Mouse (Mus musculus) lung, embryonic 14.5 days (tissue): ENCODE data around the gene Timd2. TPM values are rescaled to one million over a fixed set of nuclear protein-coding genes. Genes with fewer than 3 reads are reported as not detected.
"Not testable (repeated sequence)": the region's sequence is repeated elsewhere in the genome, so short reads cannot be mapped to it uniquely, and the experiment has no call there.

Experiments used
- ATAC-seq: fragments of 200-750 bp; cut with Nextera tagmentation; 2 replicates; pipeline ENCODE4 v1.8.0; 2017; ENCODE audit warnings: mild to moderate bottlenecking, moderate TSS enrichment, moderate library complexity; ENCODE audit not compliant: insufficient read depth
- DNase-seq: peaks from one replicate; pipeline ENCODE4 v3.0.0-alpha.2; 2015
- H3K27ac ChIP-seq: fragments of 300-500 bp; sonication (generic); 2 replicates; pipeline ENCODE4 v1.5.1; 2014; ENCODE audit warnings: low read depth, mild to moderate bottlenecking, moderate library complexity
- H3K27me3 ChIP-seq: fragments of 300-500 bp; sonication (generic); 2 replicates; pipeline ENCODE4 v1.6.1; 2014; ENCODE audit warnings: low read length, control low read depth; ENCODE audit not compliant: insufficient read depth
- H3K36me3 ChIP-seq: fragments of 300-500 bp; sonication (generic); 2 replicates; pipeline ENCODE4 v1.6.1; 2014; ENCODE audit warnings: control low read depth; ENCODE audit not compliant: insufficient read depth
- H3K4me1 ChIP-seq: fragments of 300-500 bp; sonication (generic); 2 replicates; pipeline ENCODE4 v1.6.1; 2014; ENCODE audit warnings: antibody characterized with exemption, control low read depth; ENCODE audit not compliant: insufficient read depth
- H3K4me2 ChIP-seq: fragments of 300-500 bp; sonication (generic); 2 replicates; pipeline ENCODE4 v1.6.1; 2014; ENCODE audit warnings: mild to moderate bottlenecking
- H3K4me3 ChIP-seq: fragments of 300-500 bp; sonication (generic); 2 replicates; pipeline ENCODE4 v1.5.1; 2014; ENCODE audit warnings: low read depth, low read length
- H3K9ac ChIP-seq: fragments of 300-500 bp; sonication (generic); 2 replicates; pipeline ENCODE4 v1.6.1; 2014
- H3K9me3 ChIP-seq: fragments of 300-500 bp; sonication (generic); 2 replicates; pipeline ENCODE4 v1.6.1; 2016; ENCODE audit warnings: low read depth, low read length, control low read depth
- CTCF ChIP-seq: IDR thresholded peaks from 2 replicates; pipeline ENCODE4 v1.5.1; 2016; ENCODE audit warnings: antibody characterized with exemption, low read depth
- WGBS: fragments of 180-500 bp; shearing (Covaris S2); extraction: QIAGEN DNeasy Blood & Tissue Kit; methylation state at CpG from one replicate; pipeline ENCODE4 v1.1.7; 2014; 5-methylcytosine and 5-hydroxymethylcytosine counted together
- polyA plus RNA-seq: library from polyadenylated mRNA; unstranded; fragments of >200 nt; fragmentation: Nextera tagmentation; extraction: Ambion mirVana; gene quantifications from 2 replicates; pipeline ENCODE4 v1.2.1, GENCODE M21; 2014

The Timd2 gene
- polyA plus RNA-seq, result not detected in 2 replicates

DNA sequence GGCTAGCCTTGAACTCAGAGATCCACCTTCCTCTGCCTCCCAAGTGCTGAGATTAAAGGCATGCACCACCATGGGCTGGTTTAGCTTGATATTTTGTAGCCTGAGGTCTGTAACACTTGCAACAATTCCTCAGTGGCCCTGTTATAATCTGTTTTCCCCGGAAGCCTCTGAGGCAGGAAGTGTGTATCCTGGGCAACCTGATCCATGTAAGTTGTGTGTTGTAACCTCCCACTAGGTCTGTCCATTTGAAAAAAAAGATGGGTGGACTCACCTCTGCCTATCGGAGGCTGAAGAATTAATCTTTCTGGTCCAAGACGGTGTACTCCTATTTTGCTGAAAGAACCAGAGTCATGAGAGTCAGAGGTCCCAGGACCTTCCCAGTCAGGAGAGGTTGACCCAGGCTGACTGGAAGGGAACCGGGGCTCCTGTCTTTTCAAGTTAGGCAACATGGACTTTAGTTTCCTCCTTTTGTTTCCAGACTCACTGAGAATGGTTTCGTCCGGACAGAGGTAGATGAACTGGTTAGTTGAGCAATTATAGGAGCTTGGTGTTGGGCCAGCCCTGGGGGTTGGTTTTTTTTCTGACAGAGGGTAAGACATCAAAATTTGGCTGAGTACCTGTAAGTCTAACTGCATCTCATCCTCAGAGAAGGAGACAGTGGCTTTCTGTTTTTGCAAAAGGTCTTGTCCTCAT lies at the start of gene Timd2:
Gene Timd2 (minus strand): TSS at position 398 of the 693 bp plus-strand sequence.
- Histone ChIP-seq H3K9me3 (no peaks in the 10 kb centered on the region), H3K27me3 (no peaks in the 10 kb centered on the region), H3K36me3 (no peaks in the 10 kb centered on the region), H3K4me3 (no peak within 1 kb of the TSS), H3K27ac (no peak within 1 kb of the TSS), H3K9ac (no peak within 1 kb of the TSS), H3K4me1 (no peaks in the 10 kb centered on the region), H3K4me2 (no peak within 1 kb of the TSS)
- DNase-seq, result no peak
- WGBS, result 74% methylated on average over 6 of the region's 6 CpGs
- no peak for TF ChIP-seq CTCF
- no peak for ATAC-seq

DNA sequence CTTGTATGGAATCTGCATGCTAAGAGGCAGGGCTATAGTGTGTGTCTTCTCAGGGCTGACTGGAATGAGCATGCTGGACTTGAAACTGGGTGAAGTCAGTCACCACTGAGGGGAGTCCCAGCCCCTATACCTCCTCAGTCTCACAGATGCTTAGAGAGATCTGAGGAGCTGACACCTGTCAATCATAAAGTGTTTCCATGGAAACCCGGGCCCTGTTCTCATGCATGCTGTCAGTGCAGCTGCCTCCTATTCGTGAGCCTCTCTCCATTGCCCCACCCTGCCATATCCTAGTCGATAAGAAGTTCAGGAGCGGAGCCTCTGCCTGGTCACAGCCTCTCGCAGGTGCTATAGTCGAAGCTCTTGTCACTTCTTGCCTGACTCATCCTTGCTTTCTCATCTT lies 48.9 kb upstream of the Timd2 start:
- not testable (repeated sequence) for H3K27me3 ChIP-seq, H3K36me3 ChIP-seq, H3K9ac ChIP-seq, H3K9me3 ChIP-seq, H3K4me1 ChIP-seq, H3K27ac ChIP-seq, H3K4me3 ChIP-seq, ATAC-seq, H3K4me2 ChIP-seq, DNase-seq
- 87% methylated on average over 6 of the region's 6 CpGs for WGBS

DNA sequence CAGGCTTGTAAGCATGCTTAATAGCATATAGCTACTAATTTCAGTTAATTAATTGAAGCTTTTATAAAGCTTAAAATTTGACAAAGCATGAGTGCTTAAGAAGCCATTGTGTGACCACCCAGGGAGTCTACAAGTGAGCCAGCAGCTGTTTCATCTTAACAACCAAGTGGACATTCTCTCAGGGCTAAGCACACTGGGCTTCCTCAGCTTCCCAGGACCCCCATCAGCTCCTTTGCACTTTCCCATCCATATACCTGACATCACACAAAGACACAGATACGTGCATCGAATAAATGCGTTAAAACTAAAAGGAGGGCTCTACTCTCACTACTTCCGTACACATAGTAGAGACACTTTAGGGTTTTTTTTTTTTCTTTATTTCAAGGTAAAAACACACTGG lies 47.8 kb upstream of the Timd2 start:
- Histone ChIP-seq H3K4me3 (no peak overlapping the region), H3K36me3 (no peaks in the 10 kb centered on the region), H3K9ac (no peak overlapping the region), H3K27me3 (no peaks in the 10 kb centered on the region), H3K27ac (no peak overlapping the region), H3K4me1 (no peaks in the 10 kb centered on the region), H3K9me3 (no peaks in the 10 kb centered on the region), H3K4me2 (no peak overlapping the region)
- TF ChIP-seq CTCF, result no peak
- 54% methylated on average over 4 of the region's 4 CpGs for WGBS
- ATAC-seq (no peak; the same call in 1 of the 2 replicates), DNase-seq (peak; percentile 31)

DNA sequence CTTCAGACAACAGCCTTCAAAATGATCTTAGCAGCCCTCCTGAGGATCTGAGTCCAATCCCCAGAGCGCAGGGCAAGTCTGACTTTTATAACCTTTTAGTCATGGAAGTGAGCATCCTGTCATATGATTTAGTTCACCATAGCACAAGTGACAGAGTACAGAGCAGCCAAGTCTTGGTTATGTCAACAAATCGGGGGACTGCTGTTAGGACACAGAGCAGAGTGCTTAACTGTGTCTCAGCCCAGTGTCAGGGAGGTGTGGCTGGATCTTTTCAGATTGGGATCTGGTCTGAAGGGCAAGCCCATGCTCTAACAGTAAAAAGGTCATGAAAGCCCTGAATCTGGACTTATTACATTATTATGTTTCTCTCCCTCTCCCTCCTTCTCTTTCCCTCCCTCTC lies 46.8 kb upstream of the Timd2 start:
- no peak for TF ChIP-seq CTCF
- Histone ChIP-seq H3K9ac (no peak overlapping the region), H3K36me3 (no peaks in the 10 kb centered on the region), H3K9me3 (no peaks in the 10 kb centered on the region), H3K4me1 (no peaks in the 10 kb centered on the region), H3K4me3 (no peak overlapping the region), H3K27me3 (no peaks in the 10 kb centered on the region), H3K27ac (no peak overlapping the region), H3K4me2 (no peak overlapping the region)
- ATAC-seq, result peak; percentile 70; the same call in 1 of the 2 replicates
- DNase-seq, result peak; percentile 28
- 25% methylated on average over 2 of the region's 2 CpGs for WGBS

DNA sequence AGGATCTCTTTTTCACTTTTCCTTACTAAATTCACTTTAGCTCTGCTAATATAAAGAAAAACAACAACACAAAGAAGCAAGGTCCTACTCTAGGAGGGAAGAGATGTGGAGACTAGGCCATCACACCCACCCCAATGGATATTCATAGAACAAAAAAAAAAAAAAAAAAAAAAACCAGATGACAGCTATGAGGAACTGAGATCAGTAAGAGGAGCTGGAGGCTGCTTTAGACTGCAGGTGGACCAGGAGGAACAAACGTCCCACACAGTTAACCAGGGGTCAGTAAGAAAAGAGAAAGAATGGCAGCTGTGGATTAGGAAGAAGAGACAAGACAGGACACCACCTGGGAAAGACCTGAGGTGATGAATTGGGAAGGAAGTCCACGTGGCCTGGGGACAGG lies 41.1 kb upstream of the Timd2 start:
- H3K27me3 ChIP-seq, result no peaks in the 10 kb centered on the region
- no peaks in the 10 kb centered on the region for H3K9me3 ChIP-seq
- no peaks in the 10 kb centered on the region for H3K4me1 ChIP-seq
- H3K27ac ChIP-seq, result no peak overlapping the region
- H3K4me3 ChIP-seq, result no peak overlapping the region
- 41% methylated on average over 2 of the region's 2 CpGs for WGBS
- H3K36me3 ChIP-seq, result no peaks in the 10 kb centered on the region
- TF ChIP-seq CTCF, result no peak
- no peak overlapping the region for H3K9ac ChIP-seq
- H3K4me2 ChIP-seq, result no peak overlapping the region
- no peak for ATAC-seq
- DNase-seq, result no peak

DNA sequence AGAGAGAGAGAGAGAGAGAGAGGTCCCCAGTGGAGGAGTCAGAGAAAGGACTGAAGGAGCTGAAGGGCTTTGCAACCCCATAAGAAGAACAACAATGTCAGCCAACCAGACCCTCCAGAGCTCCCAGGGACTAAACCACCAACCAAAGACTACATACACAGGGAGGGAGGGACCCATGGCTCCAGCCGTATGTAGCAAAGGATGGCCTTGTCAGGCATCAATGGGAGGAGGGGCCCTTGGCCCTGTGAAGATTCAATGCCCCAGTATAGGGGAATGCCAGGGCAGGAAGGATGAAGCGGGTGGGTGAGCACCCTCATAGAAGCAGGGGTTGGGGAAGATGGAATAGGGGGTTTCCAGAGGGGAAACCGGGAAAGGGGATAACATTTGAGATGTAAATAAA lies 34.9 kb upstream of the Timd2 start:
- Histone ChIP-seq H3K9ac (no peak overlapping the region), H3K4me2 (no peak overlapping the region), H3K4me1 (no peaks in the 10 kb centered on the region), H3K4me3 (no peak overlapping the region), H3K27me3 (no peaks in the 10 kb centered on the region), H3K36me3 (no peaks in the 10 kb centered on the region), H3K27ac (no peak overlapping the region), H3K9me3 (no peaks in the 10 kb centered on the region)
- ATAC-seq (no peak), DNase-seq (no peak)
- WGBS, result 63% methylated on average over 3 of the region's 3 CpGs
- no peak for TF ChIP-seq CTCF

DNA sequence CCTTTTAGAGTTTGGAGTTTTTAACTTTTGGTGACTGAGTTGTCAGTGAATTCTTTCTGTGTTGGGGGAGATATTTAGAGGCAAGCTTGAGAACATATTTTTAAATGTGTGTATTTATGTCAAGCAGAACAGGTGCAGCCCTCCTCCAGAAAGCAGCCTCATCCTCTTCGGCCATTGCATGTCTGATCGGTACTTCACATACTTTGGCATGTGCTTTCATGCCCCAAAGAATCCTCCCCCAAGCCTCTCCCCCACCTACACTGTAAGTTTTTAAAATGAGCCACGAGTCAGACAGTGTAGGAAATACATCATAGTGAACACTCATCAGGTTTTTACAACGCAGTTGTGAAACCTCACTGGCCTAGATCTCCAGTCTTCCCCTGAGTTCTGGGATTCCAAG lies 34.0 kb upstream of the Timd2 start:
- no peak for TF ChIP-seq CTCF
- H3K27ac ChIP-seq, result no peak overlapping the region
- H3K4me2 ChIP-seq, result no peak overlapping the region
- WGBS, result 78% methylated on average over 4 of the region's 4 CpGs
- H3K4me3 ChIP-seq, result no peak overlapping the region
- H3K27me3 ChIP-seq, result no peaks in the 10 kb centered on the region
- H3K4me1 ChIP-seq, result no peaks in the 10 kb centered on the region
- H3K9me3 ChIP-seq, result no peaks in the 10 kb centered on the region
- H3K9ac ChIP-seq, result no peak overlapping the region
- ATAC-seq, result no peak
- H3K36me3 ChIP-seq, result no peaks in the 10 kb centered on the region
- DNase-seq, result no peak
